Mouse (Mus musculus) forebrain, embryonic 14.5 days (tissue): ENCODE results near the gene Znrf1. TPM values are rescaled to one million over a fixed set of nuclear protein-coding genes. Genes with fewer than 3 reads are reported as not detected.
"Not testable (repeated sequence)": the region's sequence is repeated elsewhere in the genome, so short reads cannot be mapped to it uniquely, and the experiment has no call there.

Experiments used
- ATAC-seq: fragments of 200-750 bp; cut with Nextera tagmentation; 2 replicates; pipeline ENCODE4 v1.8.0; 2017; ENCODE audit warnings: mild to moderate bottlenecking, moderate library complexity
- DNase-seq: peaks from one replicate; pipeline ENCODE4 v3.0.0-alpha.2; 2015; ENCODE audit warnings: low spot score
- H3K27ac ChIP-seq: fragments of 300-500 bp; sonication (generic); 2 replicates; pipeline ENCODE4 v1.5.1; 2014; ENCODE audit warnings: low read depth, mild to moderate bottlenecking, control low read depth, low read length, moderate library complexity
- H3K27me3 ChIP-seq: fragments of 300-500 bp; sonication (generic); replicated peaks from 2 replicates; pipeline ENCODE4 v1.6.1; 2014; ENCODE audit warnings: low read length, control low read depth, mixed read lengths; ENCODE audit not compliant: control insufficient read depth, insufficient read depth
- H3K36me3 ChIP-seq: fragments of 300-500 bp; sonication (generic); 2 replicates; pipeline ENCODE4 v1.6.1; 2014; ENCODE audit warnings: low read length, control low read depth; ENCODE audit not compliant: control insufficient read depth, insufficient read depth
- H3K4me1 ChIP-seq: fragments of 300-500 bp; sonication (generic); 2 replicates; pipeline ENCODE4 v1.6.1; 2014; ENCODE audit warnings: antibody characterized with exemption, low read length, control low read depth; ENCODE audit not compliant: control insufficient read depth, insufficient read depth
- H3K4me2 ChIP-seq: fragments of 300-500 bp; sonication (generic); 2 replicates; pipeline ENCODE4 v1.6.1; 2014; ENCODE audit warnings: mild to moderate bottlenecking, control low read depth, low read length
- H3K4me3 ChIP-seq: fragments of 300-500 bp; sonication (generic); 2 replicates; pipeline ENCODE4 v1.5.1; 2014; ENCODE audit warnings: low read depth, low read length, control low read depth
- H3K9ac ChIP-seq: fragments of 300-500 bp; sonication (generic); 2 replicates; pipeline ENCODE4 v1.6.1; 2014; ENCODE audit warnings: mild to moderate bottlenecking, low read length, control low read depth, moderate library complexity
- H3K9me3 ChIP-seq: fragments of 300-500 bp; sonication (generic); replicated peaks from 2 replicates; pipeline ENCODE4 v1.6.1; 2016; ENCODE audit warnings: low read length, control low read depth, mixed read lengths; ENCODE audit not compliant: control insufficient read depth
- WGBS: fragments of 180-500 bp; shearing (Covaris S2); extraction: QIAGEN DNeasy Blood & Tissue Kit; methylation state at CpG from one replicate; pipeline ENCODE4 v1.1.7; 2014; 5-methylcytosine and 5-hydroxymethylcytosine counted together
- polyA plus RNA-seq: library from polyadenylated mRNA; unstranded; fragments of >200 nt; fragmentation: Nextera tagmentation; extraction: Ambion mirVana; gene quantifications from 2 replicates; pipeline ENCODE4 v1.2.1, GENCODE M21; 2014

Gene Znrf1
- polyA plus RNA-seq, 1 experiment from 2014 or later = 55.3 TPM

- H3K4me1 ChIP-seq, ATAC-seq, H3K36me3 ChIP-seq, H3K27me3 ChIP-seq, H3K9me3 ChIP-seq: not testable (repeated sequence)
- Histone ChIP-seq H3K27ac (peak overlapping the region; percentile 30; the same call in 1 of the 2 replicates), H3K9ac (peak overlapping the region; percentile 82; the same call in 1 of the 2 replicates), H3K4me2 (peak overlapping the region; percentile 51), H3K4me3 (peak overlapping the region; percentile 90)
- DNase-seq = peak; percentile 34
- WGBS = 67% methylated on average over 12 of the region's 12 CpGs
Measured at GRCm38 (mm10) chr8:111644286-111645051, 108.6 kb downstream of the Znrf1 start.

GRCm38 (mm10) chr8:111645715-111646114 is 109.8 kb downstream of the Znrf1 start:
- WGBS = 94% methylated on average over 8 of the region's 8 CpGs
- Histone ChIP-seq H3K27ac (no peak overlapping the region), H3K27me3 (no peaks in the 10 kb centered on the region), H3K4me1 (0 out of 2 replicates have a peak, but pooled peaks cover 3% of the 10 kb centered on the region), H3K36me3 (no peaks in the 10 kb centered on the region), H3K4me2 (no peak overlapping the region), H3K9me3 (no peaks in the 10 kb centered on the region), H3K9ac (no peak overlapping the region), H3K4me3 (no peak overlapping the region)
- ATAC-seq (no peak), DNase-seq (no peak)

GRCm38 (mm10) chr8:111648834-111649233 is 112.9 kb downstream of the Znrf1 start:
- Histone ChIP-seq H3K9me3 (no peaks in the 10 kb centered on the region), H3K36me3 (no peaks in the 10 kb centered on the region), H3K9ac (no peak overlapping the region), H3K4me1 (no peaks in the 10 kb centered on the region), H3K4me2 (no peak overlapping the region), H3K4me3 (no peak overlapping the region), H3K27me3 (no peaks in the 10 kb centered on the region), H3K27ac (no peak overlapping the region)
- DNase-seq = no peak
- WGBS = 62% methylated on average over 2 of the region's 2 CpGs
- ATAC-seq = no peak

- no peaks in the 10 kb centered on the region for H3K27me3 ChIP-seq
- DNase-seq (no peak), ATAC-seq (no peak)
- no peaks in the 10 kb centered on the region for H3K36me3 ChIP-seq
- H3K27ac ChIP-seq = no peak overlapping the region
- H3K9me3 ChIP-seq = no peaks in the 10 kb centered on the region
- H3K9ac ChIP-seq = no peak overlapping the region
- H3K4me3 ChIP-seq = no peak overlapping the region
- WGBS = 60% methylated on average over 3 of the region's 3 CpGs
- H3K4me2 ChIP-seq = no peak overlapping the region
- no peaks in the 10 kb centered on the region for H3K4me1 ChIP-seq
Measured at GRCm38 (mm10) chr8:111650651-111651050, 114.8 kb downstream of the Znrf1 start.

- H3K36me3 ChIP-seq = peaks cover 4% of the 10 kb centered on the region; the same call in 1 of the 2 replicates
- WGBS = 95% methylated on average over 2 of the region's 2 CpGs
Measured at GRCm38 (mm10) chr8:111653524-111653923, 117.6 kb downstream of the Znrf1 start.

GRCm38 (mm10) chr8:111657312-111657854 is 121.5 kb downstream of the Znrf1 start:
- H3K4me1 ChIP-seq = no peaks in the 10 kb centered on the region; the same call in 1 of the 2 replicates
- no peak overlapping the region for H3K9ac ChIP-seq
- H3K36me3 ChIP-seq = peaks cover 27% of the 10 kb centered on the region
- 14% methylated on average over 1 of the region's 1 CpGs for WGBS
- DNase-seq = no peak
- H3K9me3 ChIP-seq = no peaks in the 10 kb centered on the region
- H3K27ac ChIP-seq = no peak overlapping the region
- H3K4me2 ChIP-seq = no peak overlapping the region
- H3K4me3 ChIP-seq = no peak overlapping the region
- ATAC-seq = no peak
- H3K27me3 ChIP-seq = no peaks in the 10 kb centered on the region

More at GRCm38 (mm10) chr8:111653524-111653923, 117.6 kb downstream of the Znrf1 start:
- Histone ChIP-seq H3K4me3 (no peak overlapping the region), H3K4me1 (no peaks in the 10 kb centered on the region; the same call in 1 of the 2 replicates), H3K9ac (no peak overlapping the region), H3K27me3 (no peaks in the 10 kb centered on the region), H3K27ac (no peak overlapping the region), H3K9me3 (no peaks in the 10 kb centered on the region), H3K4me2 (no peak overlapping the region)
- ATAC-seq (no peak), DNase-seq (no peak)

- WGBS = 92% methylated on average over 6 of the region's 6 CpGs
Measured at GRCm38 (mm10) chr8:111658819-111659423, 123.0 kb downstream of the Znrf1 start.

GRCm38 (mm10) chr8:111662473-111662872 is 126.6 kb downstream of the Znrf1 start:
- peaks cover 36% of the 10 kb centered on the region for H3K36me3 ChIP-seq
- whole genome bisulfite sequencing = 87% methylated on average over 3 of the region's 3 CpGs
- H3K9me3 ChIP-seq = no peaks in the 10 kb centered on the region
- DNase-seq = peak; percentile 64
- H3K27me3 ChIP-seq = no peaks in the 10 kb centered on the region
- H3K9ac ChIP-seq = no peak overlapping the region
- no peak overlapping the region for H3K4me2 ChIP-seq
- H3K4me1 ChIP-seq = no peaks in the 10 kb centered on the region; the same call in 1 of the 2 replicates
- no peak overlapping the region for H3K27ac ChIP-seq
- no peak overlapping the region for H3K4me3 ChIP-seq
- no peak for ATAC-seq

More at GRCm38 (mm10) chr8:111658819-111659423, 123.0 kb downstream of the Znrf1 start:
- Histone ChIP-seq H3K9me3 (no peaks in the 10 kb centered on the region), H3K27ac (no peak overlapping the region), H3K4me2 (no peak overlapping the region), H3K27me3 (no peaks in the 10 kb centered on the region), H3K36me3 (peaks cover 27% of the 10 kb centered on the region), H3K9ac (no peak overlapping the region), H3K4me3 (no peak overlapping the region), H3K4me1 (no peaks in the 10 kb centered on the region; the same call in 1 of the 2 replicates)
- DNase-seq (no peak), ATAC-seq (no peak)
